Mouse (Mus musculus) liver, embryonic 11.5 days (tissue): Measurements from ENCODE around the gene Tmem88. TPM values are rescaled to one million over a fixed set of nuclear protein-coding genes. Genes with fewer than 3 reads are reported as not detected.

ENCODE experiments used
- ATAC-seq: fragments of 200-750 bp; cut with Nextera tagmentation; replicated peaks from 2 replicates; pipeline ENCODE4 v1.8.0; 2017; ENCODE audit warnings: moderate number of reproducible peaks, mild to moderate bottlenecking, moderate TSS enrichment, moderate library complexity; ENCODE audit not compliant: low FRiP score
- DNase-seq: peaks from one replicate; pipeline ENCODE4 v3.0.0-alpha.2; 2017; ENCODE audit warnings: low spot score
- H3K27ac ChIP-seq: fragments of 300-500 bp; sonication (generic); 2 replicates; pipeline ENCODE4 v1.5.1; 2014; ENCODE audit warnings: mild to moderate bottlenecking, low read depth, low read length, control low read depth
- H3K27me3 ChIP-seq: fragments of 300-500 bp; sonication (generic); replicated peaks from 2 replicates; pipeline ENCODE4 v1.6.1; 2014; ENCODE audit warnings: low read length, mixed read lengths; ENCODE audit not compliant: control insufficient read depth, insufficient read depth
- H3K36me3 ChIP-seq: fragments of 300-500 bp; sonication (generic); 2 replicates; pipeline ENCODE4 v1.6.1; 2014; ENCODE audit warnings: mild to moderate bottlenecking, low read length, moderate library complexity, mixed read lengths; ENCODE audit not compliant: control insufficient read depth, insufficient read depth
- H3K4me1 ChIP-seq: fragments of 300-500 bp; sonication (generic); replicated peaks from 2 replicates; pipeline ENCODE4 v1.6.1; 2014; ENCODE audit warnings: low read length, mixed read lengths; ENCODE audit not compliant: control insufficient read depth, insufficient read depth
- H3K4me2 ChIP-seq: fragments of 300-500 bp; sonication (generic); 2 replicates; pipeline ENCODE4 v1.6.1; 2014; ENCODE audit warnings: mild to moderate bottlenecking, control low read depth, moderate library complexity
- H3K4me3 ChIP-seq: fragments of 300-500 bp; sonication (generic); 2 replicates; pipeline ENCODE4 v1.5.1; 2014; ENCODE audit warnings: low read depth, low read length, control low read depth
- H3K9ac ChIP-seq: fragments of 300-500 bp; sonication (generic); 2 replicates; pipeline ENCODE4 v1.6.1; 2014; ENCODE audit warnings: low read depth, low read length, control low read depth
- H3K9me3 ChIP-seq: fragments of 300-500 bp; sonication (generic); 2 replicates; pipeline ENCODE4 v1.6.1; 2016; ENCODE audit warnings: low read length, inconsistent platforms, mixed read lengths; ENCODE audit not compliant: control insufficient read depth
- WGBS: fragments of 180-500 bp; shearing (Covaris S2); extraction: QIAGEN DNeasy Blood & Tissue Kit; methylation state at CpG from one replicate; pipeline ENCODE4 v1.1.7; 2014; 5-methylcytosine and 5-hydroxymethylcytosine counted together
- polyA plus RNA-seq: library from polyadenylated mRNA; unstranded; fragments of >200 nt; fragmentation: Nextera tagmentation; extraction: Ambion mirVana; gene quantifications from 2 replicates; pipeline ENCODE4 v1.2.1, GENCODE M21; 2014

Tmem88 gene
- polyA plus RNA-seq, 1 experiment from 2014 or later, result 26.2 TPM

GRCm38 (mm10) chr11:69413221-69414181 lies 15.5 kb upstream of the Tmem88 start, which contains the start of gene Kdm6b:
Gene Kdm6b, minus strand, starts transcription at chr11:69413675.
- peak within 1 kb of the TSS; percentile 96 for H3K27ac ChIP-seq
- H3K9ac ChIP-seq, result peak within 1 kb of the TSS; percentile 81
- DNase-seq (no peak), ATAC-seq (no peak)
- H3K27me3 ChIP-seq, result no peaks in the 10 kb centered on the region
- no peaks in the 10 kb centered on the region for H3K36me3 ChIP-seq
- H3K9me3 ChIP-seq, result no peaks in the 10 kb centered on the region
- 47% methylated on average over 12 of the region's 12 CpGs for WGBS
- peak within 1 kb of the TSS; percentile 85 for H3K4me3 ChIP-seq
- peaks cover 58% of the 10 kb centered on the region for H3K4me1 ChIP-seq
- H3K4me2 ChIP-seq, result peak within 1 kb of the TSS; percentile 97

GRCm38 (mm10) chr11:69412548-69412947 lies 14.5 kb upstream of the Tmem88 start:
- H3K27me3 ChIP-seq, result no peaks in the 10 kb centered on the region
- no peak overlapping the region for H3K9ac ChIP-seq
- H3K36me3 ChIP-seq, result peaks cover 4% of the 10 kb centered on the region
- H3K4me2 ChIP-seq, result peak overlapping the region; percentile 97
- WGBS, result 69% methylated on average over 7 of the region's 7 CpGs
- DNase-seq (no peak), ATAC-seq (no peak)
- peaks cover 62% of the 10 kb centered on the region for H3K4me1 ChIP-seq
- peak overlapping the region; percentile 85 for H3K4me3 ChIP-seq
- no peaks in the 10 kb centered on the region for H3K9me3 ChIP-seq
- peak overlapping the region; percentile 95 for H3K27ac ChIP-seq

GRCm38 (mm10) chr11:69411538-69412203 lies 13.6 kb upstream of the Tmem88 start:
- Histone ChIP-seq H3K4me2 (peak overlapping the region; percentile 97), H3K9ac (peak overlapping the region; percentile 74), H3K36me3 (peaks cover 6% of the 10 kb centered on the region), H3K27ac (peak overlapping the region; percentile 95), H3K27me3 (no peaks in the 10 kb centered on the region), H3K4me3 (peak overlapping the region; percentile 85), H3K4me1 (peaks cover 55% of the 10 kb centered on the region), H3K9me3 (no peaks in the 10 kb centered on the region)
- peak; percentile 33 for ATAC-seq
- 1% methylated on average over 38 of the region's 39 CpGs for WGBS
- DNase-seq, result no peak

- peaks cover 52% of the 10 kb centered on the region for H3K4me1 ChIP-seq
- peaks cover 10% of the 10 kb centered on the region for H3K36me3 ChIP-seq
- WGBS, result under 1% methylated on average over 26 of the region's 26 CpGs
- H3K9ac ChIP-seq, result peak overlapping the region; percentile 74
- DNase-seq (peak; percentile 98), ATAC-seq (peak; percentile 59)
- H3K4me3 ChIP-seq, result peak overlapping the region; percentile 85
- peak overlapping the region; percentile 95 for H3K27ac ChIP-seq
- peak overlapping the region; percentile 97 for H3K4me2 ChIP-seq
- no peaks in the 10 kb centered on the region for H3K27me3 ChIP-seq
- H3K9me3 ChIP-seq, result no peaks in the 10 kb centered on the region
Measured at GRCm38 (mm10) chr11:69411073-69411535, 13.1 kb upstream of the Tmem88 start.

GRCm38 (mm10) chr11:69410310-69411072 lies 12.5 kb upstream of the Tmem88 start:
- Histone ChIP-seq H3K36me3 (peaks cover 17% of the 10 kb centered on the region), H3K4me3 (peak overlapping the region; percentile 85), H3K9ac (peak overlapping the region; percentile 74), H3K4me2 (peak overlapping the region; percentile 97), H3K27ac (peak overlapping the region; percentile 95), H3K27me3 (no peaks in the 10 kb centered on the region), H3K9me3 (no peaks in the 10 kb centered on the region), H3K4me1 (peaks cover 48% of the 10 kb centered on the region)
- WGBS, result under 1% methylated on average over 41 of the region's 41 CpGs
- ATAC-seq, result peak; percentile 4
- DNase-seq, result peak; percentile 72

GRCm38 (mm10) chr11:69410045-69410309 lies 11.9 kb upstream of the Tmem88 start:
- H3K4me3 ChIP-seq, result peak overlapping the region; percentile 85
- peaks cover 22% of the 10 kb centered on the region for H3K36me3 ChIP-seq
- under 1% methylated on average over 18 of the region's 18 CpGs for WGBS
- H3K27ac ChIP-seq, result peak overlapping the region; percentile 95
- H3K4me1 ChIP-seq, result peaks cover 43% of the 10 kb centered on the region
- no peaks in the 10 kb centered on the region for H3K9me3 ChIP-seq
- no peak for ATAC-seq
- no peak for DNase-seq
- H3K9ac ChIP-seq, result peak overlapping the region; percentile 74
- H3K27me3 ChIP-seq, result no peaks in the 10 kb centered on the region
- H3K4me2 ChIP-seq, result peak overlapping the region; percentile 97

- DNase-seq (peak; percentile 89), ATAC-seq (peak; percentile 53; the same call in 1 of the 2 replicates)
- Histone ChIP-seq H3K36me3 (peaks cover 26% of the 10 kb centered on the region), H3K27me3 (no peaks in the 10 kb centered on the region), H3K4me1 (peaks cover 38% of the 10 kb centered on the region), H3K4me3 (peak overlapping the region; percentile 85), H3K9ac (peak overlapping the region; percentile 74), H3K4me2 (peak overlapping the region; percentile 97), H3K9me3 (no peaks in the 10 kb centered on the region), H3K27ac (peak overlapping the region; percentile 95)
- WGBS, result under 1% methylated on average over 41 of the region's 46 CpGs
Measured at GRCm38 (mm10) chr11:69409378-69410044, 11.5 kb upstream of the Tmem88 start.
